Mouse (Mus musculus) c-Kit-positive CD71-negative TER-119-negative erythroid progenitor cells, embryonic 14.5 days (primary cell): ENCODE results near the gene Dnah7c.
"Not testable (repeated sequence)": the region's sequence is repeated elsewhere in the genome, so short reads cannot be mapped to it uniquely, and the experiment has no call there.

Experiments
- DNase-seq: peaks from one replicate; pipeline ENCODE4 v3.0.0-alpha.2; 2013; ENCODE audit warnings: low read depth

Gene Dnah7c

GRCm38 (mm10) chr1:46729731-46730130, 304.3 kb downstream of the Dnah7c start:
- not testable (repeated sequence) for DNase-seq

GRCm38 (mm10) chr1:46733405-46734106, 308.2 kb downstream of the Dnah7c start:
- not testable (repeated sequence) for DNase-seq

- not testable (repeated sequence) for DNase-seq
Observed at GRCm38 (mm10) chr1:46734455-46734854, 309.1 kb downstream of the Dnah7c start.

- DNase-seq = not testable (repeated sequence)
Observed at GRCm38 (mm10) chr1:46764600-46764999, 339.2 kb downstream of the Dnah7c start.

GRCm38 (mm10) chr1:46769318-46769717, 343.9 kb downstream of the Dnah7c start:
- DNase-seq = not testable (repeated sequence)

- not testable (repeated sequence) for DNase-seq
Observed at GRCm38 (mm10) chr1:46770077-46770695, 344.8 kb downstream of the Dnah7c start.

GRCm38 (mm10) chr1:46782227-46782626, 356.8 kb downstream of the Dnah7c start:
- not testable (repeated sequence) for DNase-seq

GRCm38 (mm10) chr1:46805074-46805473, 379.7 kb downstream of the Dnah7c start:
- DNase-seq = no peak

- not testable (repeated sequence) for DNase-seq
Observed at GRCm38 (mm10) chr1:46808630-46809029, 383.2 kb downstream of the Dnah7c start.

- no peak for DNase-seq
Observed at GRCm38 (mm10) chr1:46817934-46818333, 392.5 kb downstream of the Dnah7c start.

GRCm38 (mm10) chr1:46822256-46822972, 397.0 kb downstream of the Dnah7c start:
- no peak for DNase-seq

- DNase-seq = no peak
Observed at GRCm38 (mm10) chr1:46830066-46830843, 404.9 kb downstream of the Dnah7c start.

GRCm38 (mm10) chr1:46831927-46832326, 406.5 kb downstream of the Dnah7c start:
- no peak for DNase-seq

GRCm38 (mm10) chr1:46843406-46843805, 418.0 kb downstream of the Dnah7c start:
- DNase-seq = no peak

- no peak for DNase-seq
Observed at GRCm38 (mm10) chr1:46844281-46844680, 418.9 kb downstream of the Dnah7c start.

- DNase-seq = no peak
Observed at GRCm38 (mm10) chr1:46845221-46845620, 419.8 kb downstream of the Dnah7c start.

GRCm38 (mm10) chr1:46849758-46850157, 424.4 kb downstream of the Dnah7c start:
- DNase-seq = peak; percentile 62

GRCm38 (mm10) chr1:46851586-46851985, 426.2 kb downstream of the Dnah7c start:
- DNase-seq = no peak

- no peak for DNase-seq
Observed at GRCm38 (mm10) chr1:46852216-46852599, 426.8 kb downstream of the Dnah7c start.

GRCm38 (mm10) chr1:46852600-46853272, 427.3 kb downstream of the Dnah7c start:
- no peak for DNase-seq

GRCm38 (mm10) chr1:46853317-46854035, 428.1 kb downstream of the Dnah7c start:
- peak; percentile 89 for DNase-seq
